Mouse (Mus musculus): ENCODE results near the gene Tbrg4. TPM values are rescaled to one million over a fixed set of nuclear protein-coding genes. Genes with fewer than 3 reads are reported as not detected.

Gene Tbrg4
- polyA plus RNA-seq, 1 experiment from 2014 or later: 40.0 TPM

DNA sequence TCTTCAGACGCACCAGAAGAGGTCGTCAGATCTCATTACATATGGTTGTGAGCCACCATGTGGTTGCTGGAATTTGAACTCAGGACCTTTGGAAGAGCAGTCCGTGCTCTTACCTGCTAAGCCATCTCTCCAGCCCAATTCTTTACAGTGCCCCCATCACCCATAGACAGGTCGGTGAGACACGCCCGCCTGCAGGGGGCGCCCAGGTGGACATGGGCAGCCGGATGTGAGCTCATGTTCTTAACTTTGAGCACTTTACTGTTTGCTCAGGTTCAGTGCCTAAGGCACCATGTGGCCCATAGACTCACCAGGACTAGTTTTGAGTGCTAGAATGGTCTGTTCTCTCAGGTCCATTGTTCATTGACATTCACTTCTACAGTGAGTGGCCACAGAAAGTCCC is 10.3 kb upstream of the Tbrg4 start:
- Histone ChIP-seq H3K9me3 (ENCODE audit: control insufficient read depth, low read length) (no peaks in the 10 kb centered on the region), H3K4me2 (ENCODE audit: low read depth, severe bottlenecking) (no peak overlapping the region), H3K27ac (replicated peaks; ENCODE audit: low read depth, low read length) (no peak overlapping the region), H3K4me1 (ENCODE audit: control insufficient read depth, insufficient read depth, low read length) (no peaks in the 10 kb centered on the region), H3K27me3 (ENCODE audit: control insufficient read depth, insufficient read depth, low read length) (no peaks in the 10 kb centered on the region), H3K36me3 (ENCODE audit: control insufficient read depth, insufficient read depth, low read length) (no peaks in the 10 kb centered on the region), H3K9ac (ENCODE audit: low read length) (no peak overlapping the region), H3K4me3 (ENCODE audit: low read depth, low read length) (no peak overlapping the region)
- WGBS: 77% methylated on average over 8 of the region's 8 CpGs
- no peak for ATAC-seq (ENCODE audit: insufficient number of reproducible peaks, low FRiP score, low TSS enrichment, low read depth)
- no peak for DNase-seq (ENCODE audit: low spot score)

DNA sequence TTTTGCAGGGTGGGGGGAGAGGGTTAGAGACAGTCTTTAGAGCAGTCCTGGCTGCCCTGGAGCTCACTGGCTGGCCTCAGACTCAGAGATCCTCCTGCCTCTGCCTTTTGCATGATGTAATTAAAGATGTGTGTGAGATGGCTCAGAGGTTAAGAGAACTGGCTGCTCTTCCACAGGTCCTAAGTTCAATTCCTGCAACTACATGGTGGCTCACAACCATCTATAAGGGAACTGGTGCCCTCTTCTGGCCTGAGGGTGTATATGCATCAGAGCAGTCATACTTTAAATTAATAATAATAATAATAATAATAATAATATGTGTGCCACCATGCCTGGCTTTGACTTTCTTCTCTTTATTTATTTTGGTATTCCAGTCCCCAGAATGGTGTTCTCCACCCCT is 3.8 kb upstream of the Tbrg4 start:
- ATAC-seq (ENCODE audit: insufficient number of reproducible peaks, low FRiP score, low TSS enrichment, low read depth): no peak

DNA sequence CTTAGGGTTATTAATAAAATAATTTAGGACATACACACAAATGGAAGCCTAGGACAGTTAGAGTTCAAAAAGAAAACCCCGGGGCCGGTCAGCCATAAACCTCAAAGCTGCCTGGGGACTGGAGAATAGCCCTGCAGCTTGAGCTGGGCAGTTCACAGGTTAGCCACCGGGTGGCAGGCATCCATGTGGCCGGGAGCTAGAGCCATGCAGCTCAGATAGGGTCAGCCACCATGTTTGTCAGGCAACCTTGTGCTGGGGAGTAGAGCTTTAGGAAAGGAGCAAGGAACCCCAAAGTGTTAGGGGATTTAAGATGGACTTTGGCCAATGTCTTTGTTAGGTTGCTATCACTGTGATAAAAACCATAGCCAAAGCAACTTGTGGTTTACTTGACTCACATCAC is 2.7 kb upstream of the Tbrg4 start:
- H3K4me3 ChIP-seq (ENCODE audit: low read depth, low read length): no peak overlapping the region
- H3K9ac ChIP-seq (ENCODE audit: low read length): no peak overlapping the region
- ATAC-seq (ENCODE audit: insufficient number of reproducible peaks, low FRiP score, low TSS enrichment, low read depth) (no peak), DNase-seq (ENCODE audit: low spot score) (peak; percentile 72)
- 24% methylated on average over 4 of the region's 4 CpGs for WGBS
- no peaks in the 10 kb centered on the region for H3K9me3 ChIP-seq (ENCODE audit: control insufficient read depth, low read length)
- H3K27me3 ChIP-seq (ENCODE audit: control insufficient read depth, insufficient read depth, low read length): no peaks in the 10 kb centered on the region
- peaks cover 6% of the 10 kb centered on the region; the same call in 1 of the 2 replicates for H3K36me3 ChIP-seq (ENCODE audit: control insufficient read depth, insufficient read depth, low read length)
- H3K4me2 ChIP-seq (ENCODE audit: low read depth, severe bottlenecking): no peak overlapping the region
- H3K4me1 ChIP-seq (ENCODE audit: control insufficient read depth, insufficient read depth, low read length): peaks cover 10% of the 10 kb centered on the region
- H3K27ac ChIP-seq (replicated peaks; ENCODE audit: low read depth, low read length): no peak overlapping the region

More for the DNA sequence above, 3.8 kb upstream of the Tbrg4 start:
- Histone ChIP-seq H3K4me3 (ENCODE audit: low read depth, low read length) (no peak overlapping the region), H3K4me1 (ENCODE audit: control insufficient read depth, insufficient read depth, low read length) (peaks cover 10% of the 10 kb centered on the region; the same call in 1 of the 2 replicates), H3K9ac (ENCODE audit: low read length) (no peak overlapping the region), H3K36me3 (ENCODE audit: control insufficient read depth, insufficient read depth, low read length) (no peaks in the 10 kb centered on the region), H3K27me3 (ENCODE audit: control insufficient read depth, insufficient read depth, low read length) (no peaks in the 10 kb centered on the region), H3K4me2 (ENCODE audit: low read depth, severe bottlenecking) (no peak overlapping the region), H3K27ac (replicated peaks; ENCODE audit: low read depth, low read length) (no peak overlapping the region), H3K9me3 (ENCODE audit: control insufficient read depth, low read length) (no peaks in the 10 kb centered on the region)
- DNase-seq (ENCODE audit: low spot score): no peak

DNA sequence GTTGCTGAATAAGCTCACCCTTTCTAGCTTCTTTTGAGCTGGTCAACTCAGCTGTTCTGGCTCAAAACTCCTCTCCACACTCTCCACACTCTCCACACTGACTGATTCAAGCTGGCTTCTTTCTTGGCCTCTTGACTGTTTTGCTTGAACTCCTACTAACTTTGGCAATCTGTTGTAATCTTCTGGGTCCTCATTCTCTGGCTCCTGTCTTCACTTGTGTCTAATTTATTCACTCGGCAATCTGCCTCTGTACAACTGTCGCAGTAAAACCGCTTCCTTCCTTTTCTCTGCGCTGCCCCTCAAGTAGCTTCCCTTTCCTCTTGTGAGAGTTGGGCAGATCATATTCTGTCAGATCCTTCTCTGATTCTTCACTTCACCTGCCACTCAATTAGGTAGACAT is 1.9 kb upstream of the Tbrg4 start:
- no peaks in the 10 kb centered on the region for H3K9me3 ChIP-seq (ENCODE audit: control insufficient read depth, low read length)
- H3K4me2 ChIP-seq (ENCODE audit: low read depth, severe bottlenecking): no peak overlapping the region
- no peaks in the 10 kb centered on the region for H3K27me3 ChIP-seq (ENCODE audit: control insufficient read depth, insufficient read depth, low read length)
- H3K27ac ChIP-seq (replicated peaks; ENCODE audit: low read depth, low read length): no peak overlapping the region
- no peak overlapping the region for H3K4me3 ChIP-seq (ENCODE audit: low read depth, low read length)
- WGBS: 87% methylated on average over 4 of the region's 4 CpGs
- ATAC-seq (ENCODE audit: insufficient number of reproducible peaks, low FRiP score, low TSS enrichment, low read depth) (no peak), DNase-seq (ENCODE audit: low spot score) (no peak)
- H3K36me3 ChIP-seq (ENCODE audit: control insufficient read depth, insufficient read depth, low read length): peaks cover 13% of the 10 kb centered on the region; the same call in 1 of the 2 replicates
- H3K4me1 ChIP-seq (ENCODE audit: control insufficient read depth, insufficient read depth, low read length): peaks cover 10% of the 10 kb centered on the region
- H3K9ac ChIP-seq (ENCODE audit: low read length): no peak overlapping the region

DNA sequence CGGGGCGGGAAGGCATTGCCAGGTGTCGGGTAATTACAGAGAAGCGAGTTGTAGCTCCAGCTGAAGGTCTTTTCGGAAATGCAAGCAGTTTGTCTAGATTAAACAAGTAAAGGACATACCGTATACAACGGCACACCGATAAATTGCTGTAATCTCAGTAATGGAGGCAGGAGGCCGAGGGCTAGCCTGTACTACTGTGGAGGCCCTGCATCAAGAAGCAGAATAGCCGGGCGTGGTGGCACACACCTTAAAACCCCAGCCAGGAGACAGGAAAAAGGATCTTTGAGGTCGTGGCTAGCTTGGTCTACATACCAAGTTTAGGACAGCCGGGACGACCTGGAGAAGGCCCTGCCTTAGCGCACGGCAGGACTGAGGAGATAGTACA is 513 bp upstream of the Tbrg4 start:
- WGBS: 16% methylated on average over 16 of the region's 16 CpGs
- ATAC-seq (ENCODE audit: insufficient number of reproducible peaks, low FRiP score, low TSS enrichment, low read depth) (no peak), DNase-seq (ENCODE audit: low spot score) (no peak)
- peaks cover 16% of the 10 kb centered on the region; the same call in 1 of the 2 replicates for H3K36me3 ChIP-seq (ENCODE audit: control insufficient read depth, insufficient read depth, low read length)
- peak overlapping the region; percentile 77 for H3K27ac ChIP-seq (replicated peaks; ENCODE audit: low read depth, low read length)
- H3K9ac ChIP-seq (ENCODE audit: low read length): peak overlapping the region; percentile 79
- H3K4me3 ChIP-seq (ENCODE audit: low read depth, low read length): peak overlapping the region; percentile 79
- peaks cover 10% of the 10 kb centered on the region for H3K4me1 ChIP-seq (ENCODE audit: control insufficient read depth, insufficient read depth, low read length)
- H3K9me3 ChIP-seq (ENCODE audit: control insufficient read depth, low read length): no peaks in the 10 kb centered on the region
- no peaks in the 10 kb centered on the region for H3K27me3 ChIP-seq (ENCODE audit: control insufficient read depth, insufficient read depth, low read length)
- H3K4me2 ChIP-seq (ENCODE audit: low read depth, severe bottlenecking): peak overlapping the region; percentile 89

DNA sequence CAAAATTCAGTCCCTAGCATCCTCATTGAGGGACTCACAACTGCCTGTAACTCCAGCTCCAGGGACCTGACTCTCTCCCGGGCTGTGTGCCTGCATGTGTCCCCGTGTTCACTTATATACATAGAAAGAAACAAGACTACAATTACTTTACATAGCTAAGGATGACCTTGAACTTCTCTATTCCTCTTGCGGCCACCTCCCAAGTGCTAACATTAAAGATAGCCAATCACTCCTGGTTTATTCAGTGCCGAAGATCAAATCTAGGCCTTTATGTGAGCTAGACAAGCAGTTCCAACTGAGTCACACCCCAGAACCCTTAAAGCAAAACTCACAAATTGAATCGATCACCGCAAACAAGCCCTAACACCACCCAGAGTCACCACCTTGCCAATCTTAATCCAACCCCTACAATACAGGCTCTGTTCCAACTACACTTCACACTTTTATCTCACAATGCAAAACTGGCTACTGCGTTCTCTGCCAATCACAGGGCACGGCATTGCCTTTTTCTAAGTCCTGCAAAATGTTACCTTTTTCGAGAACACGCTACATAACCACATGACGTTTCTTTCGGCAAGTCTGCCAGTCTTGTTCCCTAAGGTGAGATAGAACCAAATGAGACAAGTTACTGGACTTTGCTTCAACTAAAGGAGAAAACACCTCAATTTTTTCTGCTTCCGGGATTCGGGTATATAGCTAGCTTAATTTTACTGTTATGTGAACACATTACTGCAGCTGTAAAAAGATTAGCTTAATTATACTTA is 1.1 kb downstream of the Tbrg4 start:
- peak overlapping the region; percentile 79 for H3K4me3 ChIP-seq (ENCODE audit: low read depth, low read length)
- ATAC-seq (ENCODE audit: insufficient number of reproducible peaks, low FRiP score, low TSS enrichment, low read depth) (no peak), DNase-seq (ENCODE audit: low spot score) (no peak)
- no peak overlapping the region for H3K27ac ChIP-seq (replicated peaks; ENCODE audit: low read depth, low read length)
- peak overlapping the region; percentile 89 for H3K4me2 ChIP-seq (ENCODE audit: low read depth, severe bottlenecking)
- peak overlapping the region; percentile 79 for H3K9ac ChIP-seq (ENCODE audit: low read length)
- H3K4me1 ChIP-seq (ENCODE audit: control insufficient read depth, insufficient read depth, low read length): peaks cover 10% of the 10 kb centered on the region
- WGBS: 71% methylated on average over 14 of the region's 14 CpGs
- H3K36me3 ChIP-seq (ENCODE audit: control insufficient read depth, insufficient read depth, low read length): peaks cover 27% of the 10 kb centered on the region
- H3K9me3 ChIP-seq (ENCODE audit: control insufficient read depth, low read length): no peaks in the 10 kb centered on the region
- no peaks in the 10 kb centered on the region for H3K27me3 ChIP-seq (ENCODE audit: control insufficient read depth, insufficient read depth, low read length)

DNA sequence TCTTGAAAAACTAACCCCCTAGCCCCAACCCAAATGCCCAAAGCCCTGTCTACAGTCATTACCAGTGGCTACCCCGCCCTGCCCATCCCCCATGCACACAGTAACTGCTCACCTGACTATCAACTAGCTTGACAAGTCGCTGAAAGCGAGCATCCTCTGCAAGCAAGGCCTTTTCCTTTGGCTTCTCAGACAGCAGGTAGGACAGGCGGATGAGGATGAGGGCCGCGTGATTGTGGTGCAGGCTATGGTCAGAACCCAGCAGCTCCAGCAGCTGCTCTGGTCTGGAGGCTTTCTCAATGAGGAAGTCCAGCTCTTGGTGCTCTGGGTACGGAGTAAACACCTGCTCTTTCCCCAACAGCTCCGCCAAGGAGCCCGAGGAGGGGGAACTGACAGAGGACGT is 2.2 kb downstream of the Tbrg4 start:
- H3K4me3 ChIP-seq (ENCODE audit: low read depth, low read length): no peak overlapping the region
- H3K9ac ChIP-seq (ENCODE audit: low read length): no peak overlapping the region
- DNase-seq (ENCODE audit: low spot score) (no peak), ATAC-seq (ENCODE audit: insufficient number of reproducible peaks, low FRiP score, low TSS enrichment, low read depth) (no peak)
- H3K9me3 ChIP-seq (ENCODE audit: control insufficient read depth, low read length): no peaks in the 10 kb centered on the region
- H3K4me1 ChIP-seq (ENCODE audit: control insufficient read depth, insufficient read depth, low read length): peaks cover 10% of the 10 kb centered on the region
- no peak overlapping the region for H3K27ac ChIP-seq (replicated peaks; ENCODE audit: low read depth, low read length)
- H3K27me3 ChIP-seq (ENCODE audit: control insufficient read depth, insufficient read depth, low read length): no peaks in the 10 kb centered on the region
- 89% methylated on average over 10 of the region's 10 CpGs for WGBS
- peaks cover 35% of the 10 kb centered on the region for H3K36me3 ChIP-seq (ENCODE audit: control insufficient read depth, insufficient read depth, low read length)
- no peak overlapping the region for H3K4me2 ChIP-seq (ENCODE audit: low read depth, severe bottlenecking)

DNA sequence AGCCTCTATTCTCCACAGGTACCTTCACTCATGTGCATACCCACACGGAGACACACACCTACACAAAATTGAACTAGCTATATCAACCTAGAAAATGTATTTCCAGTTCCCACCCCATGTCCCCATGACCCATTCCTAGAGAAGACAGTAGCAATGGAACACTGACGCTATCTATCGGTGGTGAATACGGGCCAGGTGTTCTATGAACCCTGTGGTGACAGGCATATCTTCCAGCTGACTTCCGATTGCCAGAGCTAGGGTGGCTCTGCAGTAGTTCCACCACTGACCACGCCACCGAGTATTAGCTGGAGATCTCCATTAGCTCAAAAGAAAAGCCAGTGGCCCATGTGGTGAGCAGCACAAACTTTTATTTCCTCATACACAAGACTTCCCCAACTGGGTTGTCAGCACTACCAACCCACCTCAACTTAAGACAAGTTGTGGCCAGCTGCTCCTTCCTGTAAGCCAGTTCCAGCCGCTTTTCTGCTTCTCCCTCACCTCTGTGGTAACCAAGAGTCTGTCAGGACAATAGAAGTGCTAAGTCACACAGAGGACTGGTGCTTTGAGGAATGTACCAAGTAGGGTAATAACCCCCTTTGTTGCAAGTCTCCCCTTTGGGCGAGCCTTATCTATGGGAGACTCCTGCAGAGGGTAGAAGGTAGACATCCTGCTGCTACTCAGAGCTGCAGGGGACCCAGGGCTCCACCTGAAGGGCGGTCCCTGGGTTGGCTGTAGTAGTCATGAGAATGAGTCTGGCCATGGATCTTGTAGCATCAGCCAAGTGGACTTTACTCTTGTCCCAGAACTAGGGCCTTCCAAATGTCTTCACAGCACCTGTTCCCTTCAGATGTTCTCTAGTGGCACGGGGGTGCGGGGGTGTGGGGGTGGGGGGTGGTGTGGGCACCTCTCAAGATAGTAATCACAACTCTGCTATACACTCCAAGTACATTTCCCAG is 10.3 kb downstream of the Tbrg4 start:
- H3K9ac ChIP-seq (ENCODE audit: low read length): no peak overlapping the region
- no peak overlapping the region for H3K27ac ChIP-seq (replicated peaks; ENCODE audit: low read depth, low read length)
- H3K4me2 ChIP-seq (ENCODE audit: low read depth, severe bottlenecking): no peak overlapping the region
- DNase-seq (ENCODE audit: low spot score): no peak
- 94% methylated on average over 12 of the region's 12 CpGs for WGBS
- no peaks in the 10 kb centered on the region for H3K9me3 ChIP-seq (ENCODE audit: control insufficient read depth, low read length)
- H3K36me3 ChIP-seq (ENCODE audit: control insufficient read depth, insufficient read depth, low read length): peaks cover 44% of the 10 kb centered on the region
- no peaks in the 10 kb centered on the region for H3K4me1 ChIP-seq (ENCODE audit: control insufficient read depth, insufficient read depth, low read length)
- ATAC-seq (ENCODE audit: insufficient number of reproducible peaks, low FRiP score, low TSS enrichment, low read depth): no peak
- no peaks in the 10 kb centered on the region for H3K27me3 ChIP-seq (ENCODE audit: control insufficient read depth, insufficient read depth, low read length)
- H3K4me3 ChIP-seq (ENCODE audit: low read depth, low read length): no peak overlapping the region

Measured in limb, embryonic 11.5 days (tissue).